Comparison of ENCODE assay signal across 9 mouse cellular contexts in genomic region chr6:48954946-48955345, GRCm38 (mm10). TPM values are rescaled to one million over a fixed set of nuclear protein-coding genes. Genes with fewer than 3 reads are reported as not detected.
DNase-seq lines count a peak whose midpoint lies in the region; ATAC-seq lines count a peak whose summit lies in the region.
"Had no signal": no experiment of that assay in that cellular context is flagged by ENCODE, and none has a peak within 500 bp of the region (broad histone marks: within the 10 kb centered on the region; RNA-seq: fewer than 3 reads in every experiment).

No protein-coding gene starts in this region.

- peak; percentile 65 for DNase-seq in CD4-positive, CD25-positive, alpha-beta regulatory T cell, adult 2 months (ENCODE audit: low read depth, low spot score)
- peak; percentile 48 for DNase-seq in ES-CJ7 (ENCODE audit: low read depth, low spot score)
- DNase-seq in embryo, embryonic 10.5 days (ENCODE audit: low spot score) = peak; percentile 59
- peak; percentile 53 for DNase-seq in induced T-regulatory cell, adult 2 months (ENCODE audit: low read depth)
- DNase-seq in layer of hippocampus, postnatal 14 days (ENCODE audit: low spot score in 2 of 2) = peak; percentile 26 to 35
- peak; percentile 50 for DNase-seq in lung, postnatal 25 days (ENCODE audit: low spot score)
- peak; percentile 6 for DNase-seq in telencephalon, adult 2 months (ENCODE audit: low read depth, low spot score)

- no peak for ATAC-seq in CD4-positive, CD25-positive, alpha-beta regulatory T cell, adult 4 months

RNA-seq across cellular contexts. Expression of gene Doxl2, which starts 19.8 kb away (rescaled TPM):
- not detected for polyA plus RNA-seq in CD4-positive, CD25-positive, alpha-beta regulatory T cell, adult 4 months (2017; shearing (Covaris generic))
- not detected for total RNA-seq in layer of hippocampus, postnatal 14 days (2021)
- polyA plus RNA-seq: midbrain, embryonic 12.5 days had no signal

RNA-seq across cellular contexts. Expression of gene 1600015I10Rik, which starts 25.3 kb away (rescaled TPM):
- polyA plus RNA-seq in CD4-positive, CD25-positive, alpha-beta regulatory T cell, adult 4 months (2017; shearing (Covaris generic)) = not detected
- total RNA-seq in layer of hippocampus, postnatal 14 days (2021) = not detected
- polyA plus RNA-seq: midbrain, embryonic 12.5 days had no signal

RNA-seq across cellular contexts. Expression of gene Svs1, which starts 31.7 kb away (rescaled TPM):
- polyA plus RNA-seq in CD4-positive, CD25-positive, alpha-beta regulatory T cell, adult 4 months (2017; shearing (Covaris generic)) = not detected
- not detected for total RNA-seq in layer of hippocampus, postnatal 14 days (2021)
- polyA plus RNA-seq: midbrain, embryonic 12.5 days had no signal

Comparison
In these comparisons a context has a peak if more than half of its experiments do, and no peak if none do; other contexts are left out.
1. DNase-seq: peak in every context shown above with its lines; median percentile 65 in CD4-positive, CD25-positive, alpha-beta regulatory T cell, adult 2 months; 59 in embryo, embryonic 10.5 days; 53 in induced T-regulatory cell, adult 2 months; 50 in lung, postnatal 25 days; 48 in ES-CJ7; 30 in layer of hippocampus, postnatal 14 days; 6 in telencephalon, adult 2 months.